Mouse (Mus musculus) midbrain, embryonic 12.5 days (tissue): ENCODE results near the gene Gm42688. TPM values are rescaled to one million over a fixed set of nuclear protein-coding genes. Genes with fewer than 3 reads are reported as not detected.

Experiments
- ATAC-seq: fragments of 200-750 bp; cut with Nextera tagmentation; 2 replicates; pipeline ENCODE4 v1.8.0; 2017; ENCODE audit warnings: low read depth, moderate TSS enrichment, moderate library complexity; ENCODE audit not compliant: low FRiP score
- H3K27ac ChIP-seq: fragments of 300-500 bp; sonication (generic); replicated peaks from 2 replicates; pipeline ENCODE4 v1.5.1; 2016; ENCODE audit warnings: mild to moderate bottlenecking
- H3K27me3 ChIP-seq: fragments of 300-500 bp; sonication (generic); 2 replicates; pipeline ENCODE4 v1.6.1; 2016; ENCODE audit warnings: mild to moderate bottlenecking
- H3K36me3 ChIP-seq: fragments of 300-500 bp; sonication (generic); 2 replicates; pipeline ENCODE4 v1.6.1; 2016
- H3K4me1 ChIP-seq: fragments of 300-500 bp; sonication (generic); 2 replicates; pipeline ENCODE4 v1.6.1; 2016
- H3K4me2 ChIP-seq: fragments of 300-500 bp; sonication (generic); replicated peaks from 2 replicates; pipeline ENCODE4 v1.6.1; 2016; ENCODE audit warnings: mild to moderate bottlenecking, moderate library complexity
- H3K4me3 ChIP-seq: fragments of 300-500 bp; sonication (generic); 2 replicates; pipeline ENCODE4 v1.5.1; 2016; ENCODE audit warnings: mild to moderate bottlenecking
- H3K9ac ChIP-seq: fragments of 300-500 bp; sonication (generic); replicated peaks from 2 replicates; pipeline ENCODE4 v1.6.1; 2016; ENCODE audit warnings: mild to moderate bottlenecking, moderate library complexity
- H3K9me3 ChIP-seq: fragments of 300-500 bp; sonication (generic); 2 replicates; pipeline ENCODE4 v1.6.1; 2016; ENCODE audit warnings: mild to moderate bottlenecking
- WGBS: fragments of 180-500 bp; shearing (Covaris S2); methylation state at CpG from one replicate; pipeline ENCODE4 v1.1.7; 2016; 5-methylcytosine and 5-hydroxymethylcytosine counted together
- polyA plus RNA-seq: library from polyadenylated mRNA; unstranded; fragments of >200 nt; fragmentation: Nextera tagmentation; extraction: Ambion mirVana; gene quantifications from 2 replicates; pipeline ENCODE4 v1.2.1, GENCODE M21; 2016

The Gm42688 gene
- polyA plus RNA-seq, 1 experiment from 2014 or later, result 4.3 TPM

- Histone ChIP-seq H3K4me2 (peak overlapping the region; percentile 25; the same call in 1 of the 2 replicates), H3K9me3 (no peaks in the 10 kb centered on the region), H3K9ac (no peak overlapping the region), H3K4me1 (peaks cover 23% of the 10 kb centered on the region), H3K27me3 (peaks cover 100% of the 10 kb centered on the region), H3K27ac (no peak overlapping the region), H3K36me3 (no peaks in the 10 kb centered on the region), H3K4me3 (peak overlapping the region; percentile 24)
- 1% methylated on average over 66 of the region's 69 CpGs for WGBS
- ATAC-seq, result no peak
Measured at GRCm38 (mm10) chr6:83069488-83070246, 31.8 kb upstream of the Gm42688 start.

GRCm38 (mm10) chr6:83070247-83070310, 31.3 kb upstream of the Gm42688 start, which contains the start of gene Tlx2:
TSS of gene Tlx2 (minus strand) at chr6:83070293.
- WGBS, result 3% methylated on average over 10 of the region's 10 CpGs
- no peak for ATAC-seq
- H3K9me3 ChIP-seq, result no peaks in the 10 kb centered on the region
- no peak within 1 kb of the TSS for H3K9ac ChIP-seq
- H3K4me1 ChIP-seq, result peaks cover 23% of the 10 kb centered on the region
- peak within 1 kb of the TSS; percentile 25; the same call in 1 of the 2 replicates for H3K4me2 ChIP-seq
- H3K36me3 ChIP-seq, result no peaks in the 10 kb centered on the region
- H3K27me3 ChIP-seq, result peaks cover 100% of the 10 kb centered on the region
- no peak within 1 kb of the TSS for H3K27ac ChIP-seq
- H3K4me3 ChIP-seq, result peak within 1 kb of the TSS; percentile 24

- WGBS, result under 1% methylated on average over 51 of the region's 58 CpGs
- Histone ChIP-seq H3K27me3 (peaks cover 100% of the 10 kb centered on the region), H3K4me2 (peak overlapping the region; percentile 25; the same call in 1 of the 2 replicates), H3K27ac (no peak overlapping the region), H3K36me3 (no peaks in the 10 kb centered on the region), H3K4me3 (peak overlapping the region; percentile 24), H3K4me1 (peaks cover 23% of the 10 kb centered on the region), H3K9me3 (no peaks in the 10 kb centered on the region), H3K9ac (no peak overlapping the region)
- no peak for ATAC-seq
Measured at GRCm38 (mm10) chr6:83070311-83071219, 30.9 kb upstream of the Gm42688 start.

GRCm38 (mm10) chr6:83071220-83071619, 30.2 kb upstream of the Gm42688 start:
- no peak overlapping the region for H3K9ac ChIP-seq
- ATAC-seq, result no peak
- no peak overlapping the region for H3K27ac ChIP-seq
- no peaks in the 10 kb centered on the region for H3K9me3 ChIP-seq
- WGBS, result 2% methylated on average over 19 of the region's 24 CpGs
- peaks cover 100% of the 10 kb centered on the region for H3K27me3 ChIP-seq
- H3K4me2 ChIP-seq, result peak overlapping the region; percentile 23; the same call in 1 of the 2 replicates
- peaks cover 23% of the 10 kb centered on the region for H3K4me1 ChIP-seq
- H3K4me3 ChIP-seq, result 0 out of 2 replicates have a peak overlapping the region, but pooled peaks have one; percentile 7
- no peaks in the 10 kb centered on the region for H3K36me3 ChIP-seq

- Histone ChIP-seq H3K4me2 (no peak overlapping the region), H3K4me3 (no peak overlapping the region), H3K4me1 (peaks cover 29% of the 10 kb centered on the region), H3K9me3 (no peaks in the 10 kb centered on the region), H3K27ac (no peak overlapping the region), H3K36me3 (peaks cover 2% of the 10 kb centered on the region; the same call in 1 of the 2 replicates), H3K9ac (no peak overlapping the region), H3K27me3 (peaks cover 75% of the 10 kb centered on the region)
- ATAC-seq, result no peak
- WGBS, result 17% methylated on average over 2 of the region's 2 CpGs
Measured at GRCm38 (mm10) chr6:83074979-83075378, 26.4 kb upstream of the Gm42688 start.

- under 1% methylated on average over 53 of the region's 54 CpGs for WGBS
- H3K4me3 ChIP-seq, result peak within 1 kb of the TSS; percentile 68
- H3K27me3 ChIP-seq, result peaks cover 58% of the 10 kb centered on the region
- H3K4me2 ChIP-seq, result peak within 1 kb of the TSS; percentile 94
- H3K9ac ChIP-seq, result peak within 1 kb of the TSS; percentile 70
- H3K4me1 ChIP-seq, result peaks cover 15% of the 10 kb centered on the region
- H3K36me3 ChIP-seq, result peaks cover 24% of the 10 kb centered on the region
- H3K9me3 ChIP-seq, result no peaks in the 10 kb centered on the region
- peak; percentile 74 for ATAC-seq
- H3K27ac ChIP-seq, result peak within 1 kb of the TSS; percentile 91
Measured at GRCm38 (mm10) chr6:83077630-83078323, 23.6 kb upstream of the Gm42688 start, which contains the start of gene Pcgf1. TSS of gene Pcgf1 (plus strand) at chr6:83077869.

- Histone ChIP-seq H3K36me3 (peaks cover 24% of the 10 kb centered on the region), H3K27me3 (peaks cover 58% of the 10 kb centered on the region), H3K27ac (peak overlapping the region; percentile 91), H3K4me2 (peak overlapping the region; percentile 94), H3K4me1 (peaks cover 15% of the 10 kb centered on the region), H3K9ac (peak overlapping the region; percentile 70), H3K4me3 (peak overlapping the region; percentile 68), H3K9me3 (no peaks in the 10 kb centered on the region)
- WGBS, result under 1% methylated on average over 46 of the region's 46 CpGs
- peak; percentile 91 for ATAC-seq
Measured at GRCm38 (mm10) chr6:83078324-83078858, 23.0 kb upstream of the Gm42688 start.

GRCm38 (mm10) chr6:83080210-83080609, 21.2 kb upstream of the Gm42688 start:
- Histone ChIP-seq H3K36me3 (peaks cover 24% of the 10 kb centered on the region), H3K4me1 (peaks cover 17% of the 10 kb centered on the region), H3K27ac (no peak overlapping the region), H3K4me3 (no peak overlapping the region), H3K4me2 (no peak overlapping the region), H3K27me3 (peaks cover 58% of the 10 kb centered on the region), H3K9ac (no peak overlapping the region), H3K9me3 (no peaks in the 10 kb centered on the region)
- 98% methylated on average over 5 of the region's 5 CpGs for WGBS
- no peak for ATAC-seq

- Histone ChIP-seq H3K4me2 (no peak overlapping the region), H3K4me1 (peaks cover 17% of the 10 kb centered on the region), H3K36me3 (peaks cover 24% of the 10 kb centered on the region), H3K27ac (no peak overlapping the region), H3K9me3 (no peaks in the 10 kb centered on the region), H3K27me3 (peaks cover 68% of the 10 kb centered on the region), H3K9ac (no peak overlapping the region), H3K4me3 (no peak overlapping the region)
- ATAC-seq, result no peak
- 7% methylated on average over 5 of the region's 5 CpGs for WGBS
Measured at GRCm38 (mm10) chr6:83083497-83083896, 17.9 kb upstream of the Gm42688 start.

GRCm38 (mm10) chr6:83084477-83084876, 16.9 kb upstream of the Gm42688 start:
- Histone ChIP-seq H3K36me3 (peaks cover 24% of the 10 kb centered on the region), H3K4me3 (no peak overlapping the region), H3K27ac (no peak overlapping the region), H3K9ac (no peak overlapping the region), H3K27me3 (peaks cover 76% of the 10 kb centered on the region), H3K4me1 (0 out of 2 replicates have a peak, but pooled peaks cover 9% of the 10 kb centered on the region), H3K4me2 (no peak overlapping the region), H3K9me3 (no peaks in the 10 kb centered on the region)
- ATAC-seq, result no peak
- 6% methylated on average over 6 of the region's 6 CpGs for WGBS

GRCm38 (mm10) chr6:83086121-83087035, 15.0 kb upstream of the Gm42688 start, which contains the start of gene Lbx2:
TSS of gene Lbx2 (plus strand) at chr6:83086367.
- Histone ChIP-seq H3K9ac (peak within 1 kb of the TSS; percentile 2; the same call in 1 of the 2 replicates), H3K4me1 (0 out of 2 replicates have a peak, but pooled peaks cover 9% of the 10 kb centered on the region), H3K27ac (no peak within 1 kb of the TSS), H3K4me3 (peak within 1 kb of the TSS; percentile 17; the same call in 1 of the 2 replicates), H3K36me3 (peaks cover 9% of the 10 kb centered on the region), H3K4me2 (0 out of 2 replicates have a peak within 1 kb of the TSS, but pooled peaks have one; percentile 15), H3K27me3 (peaks cover 93% of the 10 kb centered on the region), H3K9me3 (no peaks in the 10 kb centered on the region)
- no peak for ATAC-seq
- WGBS, result 1% methylated on average over 35 of the region's 42 CpGs
